Mouse (Mus musculus) embryo, embryonic 11 days (tissue): Measurements from ENCODE around the gene Mogat1.
"Not testable (repeated sequence)": the region's sequence is repeated elsewhere in the genome, so short reads cannot be mapped to it uniquely, and the experiment has no call there.

Experiments used
- DNase-seq: peaks from one replicate; pipeline ENCODE4 v3.0.0-alpha.2; 2015

The Mogat1 gene

DNA sequence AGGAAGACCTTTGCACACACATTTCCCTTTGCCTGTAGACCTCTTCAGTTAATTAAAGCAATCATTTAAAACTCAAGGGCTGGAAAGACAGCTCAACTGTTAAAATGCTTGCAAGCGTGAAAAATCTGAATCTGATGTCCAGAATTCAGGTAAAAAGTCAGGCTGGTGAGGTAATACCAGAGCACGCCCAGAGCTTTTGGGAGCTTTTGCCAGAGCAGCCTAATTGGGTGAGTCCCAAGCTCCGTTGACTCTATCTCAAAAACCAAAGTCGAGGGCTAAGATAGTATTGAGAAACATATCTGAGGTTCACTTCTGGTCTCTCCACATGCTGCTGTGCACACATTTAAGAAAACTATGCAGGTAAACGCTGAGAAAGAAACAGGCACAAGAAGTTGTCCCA is at the start of gene Mogat1:
Mogat1 (plus strand) TSS at position 130 of the 400 bp plus-strand sequence.
- no peak for DNase-seq

DNA sequence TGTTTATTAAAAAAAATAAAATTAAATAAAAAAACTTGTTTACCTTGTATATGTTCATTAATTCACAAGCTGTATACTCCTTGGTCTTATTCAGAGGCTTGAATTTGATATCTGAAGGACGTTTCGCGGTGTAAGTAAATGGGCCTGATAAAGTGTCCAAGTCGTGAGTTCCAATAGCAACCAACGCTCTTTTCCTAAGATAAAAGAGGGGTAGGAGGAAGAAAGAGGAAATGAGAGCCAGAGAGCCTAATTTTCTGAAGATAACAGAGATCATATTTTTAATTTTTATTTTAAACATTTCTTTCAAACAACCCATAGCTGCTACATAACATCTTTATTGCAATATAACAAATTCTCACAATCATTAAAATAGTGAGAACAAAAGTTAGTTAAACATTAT is 38.4 kb upstream of the Mogat1 start:
- DNase-seq, result no peak

DNA sequence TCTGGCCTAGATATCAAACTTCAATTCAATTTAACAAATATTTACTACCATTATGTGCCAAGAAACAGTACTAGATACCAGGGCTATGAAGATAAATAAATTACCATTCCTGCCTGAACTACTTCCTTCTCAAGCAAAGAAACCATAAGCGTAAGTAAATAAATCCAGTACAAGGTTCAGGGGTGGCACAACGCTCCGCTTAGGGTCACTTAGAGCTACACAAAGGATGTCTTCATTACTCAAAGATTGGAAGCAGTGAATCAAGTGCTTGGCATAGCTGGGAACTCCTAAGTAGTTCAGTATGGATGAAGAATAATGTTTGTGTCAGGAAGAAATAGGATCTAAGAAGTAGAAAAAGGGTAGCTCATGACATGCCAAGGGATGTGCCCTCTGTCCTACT is 27.4 kb upstream of the Mogat1 start:
- DNase-seq, result no peak

DNA sequence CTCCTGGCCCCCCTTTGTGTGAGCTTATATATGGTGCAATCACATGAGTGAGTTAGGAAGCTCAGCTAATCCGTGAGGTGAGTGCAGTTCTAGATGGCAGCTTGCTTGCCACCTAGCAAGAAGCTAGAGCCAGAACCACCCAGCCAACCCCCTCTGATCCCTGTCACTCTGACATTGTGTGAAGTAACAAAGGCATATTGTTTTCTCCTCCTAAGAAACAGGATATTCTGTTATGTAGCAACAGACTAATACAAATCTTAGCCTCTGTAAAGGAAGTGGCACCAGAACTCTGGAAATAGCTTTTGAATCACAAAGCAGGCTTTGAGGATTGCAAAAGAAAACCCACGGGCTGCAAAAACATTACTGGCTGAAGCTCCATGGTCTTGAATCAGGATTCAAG is 26.4 kb upstream of the Mogat1 start:
- no peak for DNase-seq

DNA sequence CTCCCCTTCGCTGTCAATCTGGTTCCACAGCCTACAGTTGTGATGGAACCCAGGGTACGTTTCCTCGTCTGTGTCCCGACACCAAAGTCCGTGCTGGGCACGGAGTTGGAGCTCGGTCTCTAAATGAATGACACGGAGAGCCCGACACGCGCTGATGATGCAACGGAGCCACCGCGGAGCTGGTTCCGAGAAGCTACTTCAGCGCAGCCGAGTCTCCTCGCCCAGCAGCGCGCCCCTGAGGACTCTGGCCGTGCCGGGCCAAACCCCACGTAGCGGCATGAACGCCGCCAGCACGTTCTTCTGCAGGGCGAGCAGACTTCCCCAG is 22.4 kb upstream of the Mogat1 start:
- no peak for DNase-seq

DNA sequence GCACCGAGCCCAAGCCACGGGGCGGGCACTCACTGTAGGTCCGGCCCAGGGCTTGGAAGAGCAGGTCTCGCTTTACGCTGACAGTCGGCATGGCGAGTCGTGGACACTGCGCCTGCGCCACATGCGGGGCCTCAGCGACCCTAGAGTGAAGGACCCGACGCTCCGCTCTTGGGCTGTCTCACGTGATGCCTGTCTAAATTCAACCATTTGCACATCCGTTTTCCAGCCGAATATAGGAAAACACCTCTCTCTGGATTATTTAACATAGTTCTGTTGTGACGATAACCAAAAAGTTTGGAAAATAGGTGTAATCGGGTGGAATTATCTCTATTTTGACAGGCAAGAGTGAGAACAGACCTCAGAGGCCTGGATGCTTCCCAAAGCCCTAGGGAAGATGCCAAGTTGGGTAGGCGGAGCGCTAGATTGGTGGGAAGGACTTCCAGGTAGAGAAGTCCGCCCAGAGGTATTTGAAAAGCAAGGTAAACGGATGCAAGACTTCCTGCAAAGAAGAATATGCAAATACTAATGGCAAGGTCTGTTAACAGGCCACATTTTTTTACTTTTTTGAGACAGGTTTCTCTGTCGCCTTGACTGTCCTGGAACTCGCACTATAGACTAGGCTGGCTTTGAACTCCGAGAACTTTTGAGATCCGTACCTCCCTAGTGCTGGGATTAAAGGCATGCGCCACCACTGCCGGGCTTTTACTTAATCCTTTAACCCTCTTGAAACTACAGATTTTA is 21.9 kb upstream of the Mogat1 start, which contains the start of gene Farsb:
Farsb (minus strand) TSS at position 146 of the 741 bp plus-strand sequence.
- DNase-seq, result peak; percentile 94

DNA sequence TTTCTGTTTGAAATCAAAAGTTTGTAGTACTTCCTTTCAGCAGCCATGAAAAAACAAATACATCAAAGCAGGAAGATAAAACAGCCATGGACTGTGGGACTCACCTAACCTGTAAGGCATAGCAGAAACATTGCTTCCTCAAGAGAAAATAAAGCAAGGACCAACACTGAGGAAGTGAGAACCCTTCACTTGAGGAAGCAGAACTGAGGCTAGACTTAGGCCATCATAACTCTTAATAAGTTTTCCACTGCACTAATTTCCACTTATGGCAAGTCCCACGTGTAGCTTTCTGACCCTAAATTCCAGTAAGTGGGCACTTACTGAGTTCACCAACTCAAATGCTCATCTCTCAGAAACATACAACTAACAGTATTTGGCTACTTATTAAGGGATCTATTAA is 20.6 kb upstream of the Mogat1 start:
- no peak for DNase-seq

DNA sequence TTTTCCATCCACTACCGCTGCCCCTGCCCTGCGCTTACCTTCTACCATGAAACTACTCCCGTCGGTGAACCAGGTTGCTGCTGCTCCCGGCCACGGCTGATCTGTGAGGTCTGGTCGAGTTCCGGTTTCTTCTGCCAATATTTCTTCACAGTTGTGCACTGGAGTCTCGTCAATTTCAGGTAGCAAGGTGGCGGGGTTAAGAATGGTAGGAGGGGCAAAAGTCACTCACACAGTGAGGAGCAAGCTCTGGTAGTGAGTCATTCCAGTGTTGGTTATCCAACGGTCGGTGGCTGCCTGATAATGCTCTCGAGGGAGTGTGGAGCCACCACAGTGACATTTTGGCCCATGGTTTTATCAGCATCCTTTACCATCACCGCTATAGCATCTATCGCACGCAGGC is 9.8 kb upstream of the Mogat1 start:
- DNase-seq, result no peak

DNA sequence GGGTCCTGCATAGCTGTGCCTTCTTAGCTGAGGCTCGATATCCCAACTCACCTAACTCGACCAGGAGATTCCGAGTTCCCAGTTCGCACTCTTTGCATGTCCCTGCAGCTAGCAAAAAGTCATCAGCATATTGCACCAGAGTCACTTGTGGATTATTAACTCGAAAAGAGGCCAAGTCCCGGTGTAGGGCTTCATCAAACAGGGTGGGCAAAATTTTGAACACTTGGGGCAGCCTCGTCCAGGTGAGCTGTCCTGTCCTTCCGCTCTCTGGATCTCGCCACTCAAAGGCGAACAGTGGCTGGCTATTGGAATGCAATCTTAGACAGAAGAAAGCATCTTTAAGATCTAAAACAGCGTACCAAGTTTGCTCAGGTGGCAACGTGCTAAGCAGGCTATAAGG is 8.9 kb upstream of the Mogat1 start:
- DNase-seq, result not testable (repeated sequence)

DNA sequence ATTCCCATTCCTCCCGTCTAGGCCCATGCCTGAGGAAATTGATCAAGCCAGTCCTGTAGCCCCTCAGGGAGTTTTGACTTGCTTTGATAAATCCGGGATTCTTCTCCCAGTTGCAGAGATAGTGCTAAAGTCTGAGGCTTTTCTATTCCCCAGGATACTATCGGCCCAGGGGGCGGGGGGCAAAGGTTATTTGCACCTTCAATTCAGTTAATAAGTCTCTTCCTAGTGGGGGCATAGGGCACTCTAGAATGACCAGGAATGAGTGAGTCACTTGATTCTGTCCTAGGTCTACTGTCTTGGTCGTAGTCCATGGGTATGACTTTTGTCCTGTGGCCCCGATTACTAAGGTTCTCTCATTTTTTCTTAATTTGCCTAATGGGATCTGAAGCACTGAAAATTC is 8.3 kb upstream of the Mogat1 start:
- no peak for DNase-seq

DNA sequence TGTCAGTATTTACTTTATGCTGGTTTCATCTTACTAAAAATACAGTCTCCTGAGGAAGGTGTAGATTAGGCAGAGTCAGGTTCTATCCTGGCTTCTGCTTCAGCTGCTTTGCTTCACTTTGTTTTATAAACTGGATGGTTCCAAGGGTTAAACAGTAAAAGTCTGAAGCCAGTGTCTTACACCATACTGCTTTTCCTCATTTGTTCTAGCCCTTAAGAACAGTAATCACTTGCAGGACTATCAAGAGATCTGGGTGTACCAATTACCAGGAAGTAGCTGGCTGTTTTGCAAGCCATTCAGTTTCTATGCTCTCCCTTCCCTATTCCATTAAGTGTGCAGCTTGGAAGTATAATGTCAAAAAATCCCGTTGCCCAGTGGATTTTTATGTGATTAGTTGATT is 3.7 kb upstream of the Mogat1 start:
- no peak for DNase-seq

DNA sequence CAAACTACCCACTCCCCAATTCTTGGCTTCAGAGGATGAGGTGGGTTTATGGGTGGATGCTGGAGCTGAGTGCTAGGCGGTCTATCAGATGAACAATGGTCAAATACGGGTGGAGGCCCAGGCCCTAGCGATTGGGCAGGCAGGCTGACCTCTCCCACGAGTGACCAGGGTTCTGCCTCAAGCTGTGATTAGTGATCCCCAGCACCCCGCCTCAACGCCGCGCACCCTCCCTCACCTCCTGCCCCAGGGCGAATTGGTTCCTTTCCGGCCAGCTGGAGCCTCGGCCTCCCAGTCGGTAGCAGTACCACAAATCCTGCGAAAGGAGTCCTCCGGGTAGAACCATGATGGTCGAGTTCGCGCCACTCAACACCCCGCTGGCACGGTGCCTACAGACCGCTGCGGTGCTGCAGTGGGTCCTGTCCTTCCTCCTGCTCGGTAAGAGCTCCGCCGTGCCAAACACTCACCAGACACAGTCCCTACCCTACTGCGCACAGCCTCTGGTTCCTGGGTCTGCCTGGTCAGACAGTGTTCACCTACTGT is 900 bp downstream of the Mogat1 start, which contains the start of gene BC035947:
BC035947 (minus strand) TSS at position 538 of the 540 bp plus-strand sequence.
- DNase-seq, result peak; percentile 54

DNA sequence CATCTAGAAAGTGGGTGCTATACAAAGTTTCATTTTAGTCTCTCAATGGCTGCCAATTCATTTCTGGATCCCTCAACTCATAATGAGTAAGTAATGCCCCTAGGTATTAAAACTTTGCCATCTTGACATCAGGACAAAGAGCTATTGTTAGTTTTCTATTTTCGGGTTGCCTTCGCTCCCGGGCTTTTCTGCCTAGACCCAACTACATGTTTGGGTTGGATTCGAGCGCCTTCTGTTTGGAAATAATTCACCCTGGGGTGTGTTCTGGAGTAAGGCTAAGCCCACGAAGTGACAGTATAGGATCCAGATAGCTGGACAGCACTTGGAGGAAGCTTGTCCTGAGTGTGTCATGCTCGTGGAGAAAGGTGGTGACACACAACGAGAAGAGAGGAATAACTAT is 2.0 kb downstream of the Mogat1 start:
- no peak for DNase-seq

DNA sequence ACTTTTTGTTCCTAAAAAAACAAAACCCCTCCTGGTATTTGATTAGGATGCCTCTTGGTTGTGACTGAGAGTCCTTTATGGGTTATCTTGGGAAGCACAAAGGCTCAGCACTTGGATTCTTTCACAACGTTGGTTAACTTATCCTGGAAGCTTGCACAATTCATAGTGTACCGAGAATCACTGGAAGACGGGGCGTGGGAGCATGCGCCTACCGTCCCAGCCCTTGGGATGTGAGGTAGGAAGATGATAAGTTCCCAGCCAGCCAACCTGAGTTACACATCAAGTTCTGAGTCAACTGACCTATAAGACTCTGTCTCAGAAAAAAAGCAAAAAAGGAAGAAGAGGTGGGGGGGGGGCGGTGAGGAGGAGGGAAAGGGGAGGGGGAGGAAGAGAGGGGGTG is 8.1 kb downstream of the Mogat1 start:
- DNase-seq, result no peak

DNA sequence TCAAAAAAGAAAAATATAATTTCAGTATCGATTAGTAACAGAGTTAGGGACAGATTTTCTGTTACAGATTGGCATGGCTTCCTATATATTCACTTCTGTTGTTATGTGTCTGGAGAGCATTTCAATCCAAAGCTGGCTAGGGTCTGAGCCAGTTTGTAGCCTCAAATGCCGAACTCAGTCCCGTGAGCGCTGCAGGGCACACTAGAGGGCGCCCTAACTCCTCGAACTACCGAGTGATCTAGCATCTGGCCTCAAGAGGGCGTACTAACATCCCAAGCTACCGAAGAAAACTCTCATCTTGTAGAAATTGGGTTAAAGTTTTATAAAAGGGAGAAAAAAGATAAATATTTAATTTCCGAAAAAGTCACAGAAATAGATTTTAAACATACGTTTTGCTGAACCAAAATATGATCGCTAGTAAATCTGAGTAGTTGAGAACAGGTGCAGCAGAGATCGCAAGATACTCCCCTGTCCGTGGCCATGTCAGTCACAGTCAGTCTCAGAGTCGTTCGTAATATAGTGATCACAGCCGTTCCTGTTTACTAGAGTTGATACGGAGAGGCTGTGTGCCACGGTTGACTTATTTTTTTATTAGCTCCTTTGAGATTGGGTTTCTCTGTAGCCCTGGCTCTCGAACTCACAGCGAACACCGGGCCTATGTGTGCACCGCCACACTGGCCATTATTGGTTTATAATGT is 14.5 kb downstream of the Mogat1 start:
- DNase-seq, result peak; percentile 82

DNA sequence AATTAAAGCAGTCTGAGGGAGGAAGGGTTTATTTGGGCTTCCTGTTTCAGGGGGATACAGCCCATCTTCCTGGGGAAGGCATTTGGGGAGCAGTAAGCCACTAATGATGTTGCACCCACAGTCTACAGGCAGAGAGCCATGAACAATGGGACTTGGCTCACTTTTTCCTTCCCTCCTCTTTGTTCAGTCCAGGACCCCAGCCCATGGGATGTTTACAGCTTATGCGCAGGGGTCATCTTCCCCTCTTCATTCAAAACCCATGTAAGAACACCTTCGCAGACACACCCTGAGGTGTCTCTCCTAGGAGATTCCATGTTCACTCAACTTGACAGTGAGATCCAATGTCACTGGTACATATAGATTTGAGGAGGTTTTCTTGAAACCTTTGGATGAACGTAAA is 17.6 kb downstream of the Mogat1 start:
- DNase-seq, result no peak

DNA sequence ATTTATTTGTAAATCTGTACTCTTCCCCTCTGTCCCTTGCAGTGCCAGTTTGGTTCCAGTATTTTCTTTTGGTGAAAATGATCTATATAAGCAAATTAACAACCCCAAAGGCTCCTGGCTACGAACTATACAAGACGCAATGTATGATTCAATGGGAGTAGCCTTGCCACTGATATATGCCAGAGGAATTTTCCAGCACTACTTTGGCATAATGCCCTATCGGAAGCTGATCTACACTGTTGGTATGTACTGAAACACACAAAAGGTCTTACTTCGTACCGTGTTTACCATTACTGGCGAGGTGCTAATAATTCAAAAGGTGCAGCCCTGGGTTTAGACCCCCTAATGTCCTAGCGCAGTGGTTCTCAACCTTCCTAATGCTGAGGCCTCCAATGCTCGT is 18.2 kb downstream of the Mogat1 start:
- no peak for DNase-seq

DNA sequence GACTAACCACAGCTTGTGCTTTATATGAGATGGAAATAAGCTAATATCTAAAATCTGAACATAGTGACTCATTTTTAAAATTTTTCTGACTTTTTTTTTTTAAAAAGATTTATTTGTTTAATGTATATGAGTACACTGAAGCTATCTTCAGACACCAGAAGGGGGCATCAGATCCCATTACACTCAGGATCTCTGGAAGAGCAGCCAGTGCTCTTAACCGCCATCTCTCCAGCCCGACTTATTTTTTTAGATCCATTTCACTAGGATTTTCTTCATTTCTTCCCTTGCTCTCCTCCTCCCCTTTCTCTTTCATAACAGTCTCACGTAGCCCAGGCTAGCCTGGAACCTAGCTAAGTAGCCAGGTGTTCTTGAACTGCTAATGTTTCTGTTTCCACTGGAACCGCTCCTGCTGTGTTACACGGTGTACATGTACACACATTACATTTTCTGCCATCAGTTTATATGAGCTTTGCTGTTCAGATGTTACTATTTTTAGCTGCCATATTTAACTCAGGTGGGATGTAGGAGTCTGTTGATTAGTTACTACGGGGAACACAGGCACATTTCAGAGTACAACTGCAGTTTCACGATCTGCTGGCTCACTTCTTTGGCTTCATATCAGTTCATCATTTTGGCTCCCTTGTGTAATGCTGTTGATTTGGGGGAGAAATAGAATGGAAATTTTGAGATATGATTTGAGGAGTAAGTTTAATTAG is 19.9 kb downstream of the Mogat1 start:
- no peak for DNase-seq

DNA sequence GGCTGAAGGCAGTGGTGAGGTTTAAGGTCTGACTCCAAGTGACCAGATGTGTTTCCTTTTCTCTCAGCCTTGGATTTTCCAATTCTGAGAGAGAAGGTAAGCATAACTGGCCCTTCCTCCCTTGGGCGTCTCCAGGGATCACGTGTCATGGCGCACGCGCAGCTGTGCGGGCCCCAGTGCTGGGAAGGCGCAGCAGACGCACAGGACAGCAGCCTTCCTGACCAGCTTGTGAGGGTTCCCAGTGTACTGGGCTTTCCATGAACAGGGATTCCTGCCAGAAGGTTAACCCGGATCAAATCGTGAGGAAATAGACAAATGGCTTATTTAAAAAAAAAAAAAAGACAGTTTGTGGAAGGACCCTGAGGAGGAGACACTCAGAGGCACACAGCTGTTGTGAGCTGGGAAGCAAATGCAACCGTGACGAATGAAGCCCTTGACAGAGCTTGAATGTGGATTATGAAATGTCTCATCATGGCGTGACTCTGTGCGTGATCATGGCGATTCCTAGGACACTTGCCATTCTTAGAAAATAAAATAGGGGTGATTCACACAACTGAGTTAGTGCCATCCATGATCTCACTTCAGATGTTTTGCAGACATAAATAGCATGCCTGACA is 21.5 kb downstream of the Mogat1 start:
- no peak for DNase-seq

DNA sequence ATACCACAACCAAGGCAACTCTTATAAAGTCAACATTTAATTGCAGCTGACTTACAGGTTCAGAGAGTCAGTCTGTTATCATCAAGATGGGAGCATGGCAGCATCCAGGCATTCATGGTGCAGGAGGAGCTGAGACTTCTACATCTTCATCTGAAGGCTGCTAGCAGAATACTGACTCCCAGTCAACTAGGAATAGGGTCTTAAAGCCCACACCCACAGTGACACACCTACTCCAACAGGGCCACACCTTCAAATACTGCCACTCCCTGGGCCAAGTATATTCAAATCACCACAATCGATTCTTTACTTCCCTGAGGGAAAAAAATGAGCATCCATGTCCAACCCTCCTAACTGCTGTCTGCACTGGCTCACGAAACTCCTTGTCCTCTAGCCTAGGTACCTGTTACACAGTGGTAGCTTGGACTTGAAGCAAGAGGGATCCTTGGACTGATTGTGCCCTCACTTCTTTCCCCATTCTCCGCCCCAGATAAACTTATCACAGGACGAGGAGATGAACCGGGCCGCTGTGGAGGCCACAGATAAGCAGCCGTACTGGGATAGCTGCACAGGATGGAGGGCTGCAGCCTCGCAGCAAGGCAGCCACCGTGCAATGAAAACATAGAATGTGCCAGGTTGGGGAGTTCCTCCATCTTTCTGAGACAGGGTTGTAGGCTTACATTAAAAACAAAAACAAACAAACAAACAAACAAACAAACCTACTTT is 23.8 kb downstream of the Mogat1 start:
- no peak for DNase-seq

DNA sequence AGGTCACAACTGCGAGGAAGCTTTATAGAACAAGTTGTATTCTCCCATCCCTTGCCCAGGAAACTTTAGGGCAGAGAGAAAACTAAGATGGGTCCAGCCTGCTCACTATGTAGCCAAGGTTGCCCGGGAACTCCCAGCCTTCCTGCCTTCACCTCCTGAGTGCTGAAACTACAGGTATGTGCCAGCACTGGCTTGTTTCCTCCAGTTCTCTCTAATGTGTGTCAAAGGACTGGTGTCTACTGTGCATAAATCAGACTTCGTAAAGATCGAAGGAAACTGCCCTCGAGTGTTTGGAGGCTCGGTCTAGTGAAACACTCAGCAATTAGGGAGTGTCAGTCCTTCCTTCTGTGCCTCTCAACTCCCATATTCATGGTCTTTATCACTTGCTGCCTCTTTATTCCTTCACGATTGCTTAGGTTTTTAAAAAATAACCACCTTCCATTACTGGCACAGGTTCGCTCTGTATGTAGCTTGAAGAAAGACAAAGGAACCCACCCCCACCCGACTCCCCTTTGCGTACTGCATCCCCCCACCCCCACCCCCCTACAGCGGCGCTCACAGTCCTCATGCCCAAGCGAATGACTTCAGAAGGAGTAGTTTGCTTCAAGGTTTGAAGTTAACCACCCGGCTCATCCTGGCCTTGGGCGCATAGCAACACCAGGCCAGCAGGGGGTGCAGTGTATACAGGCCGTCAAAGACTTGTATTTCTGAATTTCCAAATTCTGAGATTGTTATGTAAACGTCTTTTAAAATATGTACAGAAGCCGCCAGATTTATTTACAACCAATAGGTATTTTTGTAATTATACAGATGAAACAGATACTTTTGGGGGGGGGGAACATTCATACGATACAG is 25.7 kb downstream of the Mogat1 start:
- peak; percentile 81 for DNase-seq
